Mouse (Mus musculus) thymus, postnatal 4 days (tissue): Measurements from ENCODE around the gene Ube2e2.
"Not testable (repeated sequence)": the region's sequence is repeated elsewhere in the genome, so short reads cannot be mapped to it uniquely, and the experiment has no call there.

Experiments used
- DNase-seq: peaks from one replicate; pipeline ENCODE4 v3.0.0; 2021

The Ube2e2 gene

DNA sequence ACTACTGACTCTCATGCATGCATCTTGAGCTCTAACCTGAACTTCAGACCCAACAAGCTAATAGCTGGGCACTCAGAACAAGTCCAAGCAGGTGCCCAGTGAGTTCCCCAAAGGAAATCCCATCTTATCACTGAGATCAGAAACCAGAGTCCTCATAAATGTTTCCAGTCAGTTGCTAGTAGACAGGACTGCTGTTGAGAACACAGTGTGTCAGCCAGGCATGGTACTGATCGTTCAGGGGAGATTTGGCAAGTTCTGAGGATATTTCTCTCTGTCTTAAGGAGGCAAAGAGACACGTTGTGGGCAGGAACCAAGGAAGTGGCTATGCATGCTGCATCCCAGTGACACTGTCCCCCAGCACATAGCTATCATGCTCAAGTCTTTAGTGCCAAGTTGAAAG is 275.5 kb downstream of the Ube2e2 start:
- DNase-seq = no peak

GRCm38 (mm10) chr14:18601927-18602326 is 292.1 kb downstream of the Ube2e2 start:
- DNase-seq = no peak

GRCm38 (mm10) chr14:18586239-18587034 is 307.6 kb downstream of the Ube2e2 start:
- no peak for DNase-seq

- no peak for DNase-seq
Observed at GRCm38 (mm10) chr14:18581735-18582134, 312.3 kb downstream of the Ube2e2 start.

DNA sequence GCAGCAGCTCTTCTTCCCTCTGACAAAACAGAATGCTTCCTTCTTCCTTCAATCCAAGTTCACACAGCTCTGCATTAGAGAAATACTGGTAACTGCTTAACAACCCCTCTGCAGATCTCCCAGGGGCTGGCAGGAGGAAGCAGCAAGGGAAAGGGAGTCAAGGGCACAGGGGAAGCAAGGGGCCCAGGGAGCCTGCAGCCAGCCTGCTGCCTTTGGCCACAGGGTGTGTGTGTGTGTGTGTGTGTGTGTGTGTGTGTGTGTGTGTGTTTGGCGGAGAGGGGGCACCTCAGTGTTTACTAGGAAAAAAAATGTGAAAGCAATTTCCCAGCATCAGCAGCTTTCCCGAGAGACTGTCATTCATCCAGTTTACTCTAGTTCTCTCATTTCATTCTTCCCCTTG is 319.3 kb downstream of the Ube2e2 start:
- DNase-seq = no peak

GRCm38 (mm10) chr14:18574130-18574721 is 319.8 kb downstream of the Ube2e2 start:
- DNase-seq = peak; percentile 18

- no peak for DNase-seq
Observed at GRCm38 (mm10) chr14:18573286-18573956, 320.6 kb downstream of the Ube2e2 start.

GRCm38 (mm10) chr14:18572852-18573251 is 321.2 kb downstream of the Ube2e2 start:
- no peak for DNase-seq

DNA sequence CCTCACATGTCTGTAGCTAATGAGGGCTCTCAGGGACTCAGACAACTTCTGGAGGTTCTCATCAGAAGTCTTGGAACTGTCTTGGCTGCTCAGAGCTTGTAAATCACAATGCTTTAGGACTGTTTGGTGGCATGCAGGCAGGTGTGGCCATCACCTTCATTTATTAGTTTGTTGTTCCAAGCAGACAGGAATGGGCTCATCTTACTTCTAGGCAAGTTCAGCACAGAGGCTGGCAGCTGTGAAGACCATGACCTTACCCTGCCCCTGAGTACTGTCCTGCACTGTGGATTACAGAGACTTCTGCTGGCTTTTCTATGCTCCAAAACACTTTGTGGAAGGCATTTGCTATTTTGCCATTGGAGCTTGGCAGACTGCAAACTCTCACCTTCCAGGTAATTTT is 324.5 kb downstream of the Ube2e2 start:
- DNase-seq = no peak

GRCm38 (mm10) chr14:18564999-18565398 is 329.1 kb downstream of the Ube2e2 start:
- not testable (repeated sequence) for DNase-seq

GRCm38 (mm10) chr14:18555287-18555686 is 338.8 kb downstream of the Ube2e2 start:
- no peak for DNase-seq

- DNase-seq = no peak
Observed at GRCm38 (mm10) chr14:18554627-18554988, 339.5 kb downstream of the Ube2e2 start.

GRCm38 (mm10) chr14:18553987-18554626 is 340.0 kb downstream of the Ube2e2 start:
- DNase-seq = no peak

GRCm38 (mm10) chr14:18547541-18547940 is 346.5 kb downstream of the Ube2e2 start:
- no peak for DNase-seq

DNA sequence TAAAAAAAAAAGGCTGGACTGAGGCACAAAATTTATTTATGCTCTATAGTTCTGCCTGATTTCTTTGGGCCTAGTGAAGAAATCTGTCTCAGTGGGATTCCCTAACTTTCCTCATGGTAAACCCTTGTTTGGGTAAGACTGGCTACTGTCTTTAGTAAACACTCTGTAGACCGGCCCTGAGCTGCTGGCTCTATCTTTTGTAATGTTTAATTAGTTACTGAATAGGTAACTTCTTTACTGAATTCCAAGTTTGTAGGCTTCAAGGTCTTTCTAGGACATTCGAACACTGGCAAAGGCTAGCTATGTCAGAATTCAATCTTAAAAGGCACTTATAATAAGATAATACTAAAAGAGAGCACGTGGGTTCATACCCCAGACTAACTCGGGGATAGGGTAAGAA is 355.0 kb downstream of the Ube2e2 start:
- not testable (repeated sequence) for DNase-seq

DNA sequence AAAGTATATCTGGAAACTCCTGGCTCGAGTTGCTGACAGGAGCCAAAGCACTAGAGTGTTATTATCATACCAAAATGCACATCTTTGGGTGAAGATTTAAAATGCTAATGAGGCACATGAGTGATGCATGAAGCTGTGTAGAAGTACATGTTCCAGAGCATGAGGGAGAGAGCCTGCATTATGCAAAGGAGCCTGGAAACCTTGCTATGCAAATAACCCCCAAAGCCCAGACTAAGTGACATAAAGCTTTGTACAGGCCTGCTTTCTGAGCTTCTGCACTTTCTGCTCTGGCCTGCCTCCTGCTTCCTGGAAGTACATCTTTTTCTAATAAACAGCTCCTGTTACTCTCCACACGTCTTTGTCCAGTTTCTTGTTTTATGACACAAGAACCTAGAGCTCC is 363.2 kb downstream of the Ube2e2 start:
- DNase-seq = no peak

GRCm38 (mm10) chr14:18530496-18530895 is 363.6 kb downstream of the Ube2e2 start:
- no peak for DNase-seq
